Mouse (Mus musculus) liver, adult 2 months (tissue): ENCODE results near the gene Vgf.

Experiments
- CTCF ChIP-seq: fragments of 200-500 bp; IDR thresholded peaks from 2 replicates; pipeline ENCODE4 v1.5.1; 2011; ENCODE audit warnings: low read depth, low read length, control low read depth
- POLR2A ChIP-seq: fragments of 200-500 bp; IDR thresholded peaks from 2 replicates; pipeline ENCODE4 v1.6.1; 2011; ENCODE audit warnings: low read length, control low read depth; ENCODE audit not compliant: insufficient read depth; ENCODE audit errors: extremely low read depth

GRCm38 (mm10) chr5:137026092-137026491 is at the start of gene Vgf:
- TF ChIP-seq CTCF (no peak), POLR2A (no peak)
